Mouse (Mus musculus) neural tube, embryonic 12.5 days (tissue): ENCODE measurements at regions not wholly inside any gene's neighbourhood (a gene's known extent, or its start where the extent isn't known, plus 50 kb on each side); places are given as distances from the start of the nearest gene placed in this dataset.

ENCODE experiments used
- ATAC-seq: fragments of 200-750 bp; cut with Nextera tagmentation; 2 replicates; pipeline ENCODE4 v1.8.0; 2017; ENCODE audit warnings: low read depth, mild to moderate bottlenecking, moderate TSS enrichment, moderate library complexity; ENCODE audit not compliant: low FRiP score
- H3K27ac ChIP-seq: fragments of 300-500 bp; sonication (generic); 2 replicates; pipeline ENCODE4 v1.5.1; 2016
- H3K27me3 ChIP-seq: fragments of 300-500 bp; sonication (generic); replicated peaks from 2 replicates; pipeline ENCODE4 v1.6.1; 2016; ENCODE audit warnings: mild to moderate bottlenecking
- H3K36me3 ChIP-seq: fragments of 300-500 bp; sonication (generic); 2 replicates; pipeline ENCODE4 v1.6.1; 2016; ENCODE audit warnings: mild to moderate bottlenecking
- H3K4me1 ChIP-seq: fragments of 300-500 bp; sonication (generic); 2 replicates; pipeline ENCODE4 v1.6.1; 2016
- H3K4me2 ChIP-seq: fragments of 300-500 bp; sonication (generic); replicated peaks from 2 replicates; pipeline ENCODE4 v1.6.1; 2016; ENCODE audit warnings: mild to moderate bottlenecking
- H3K4me3 ChIP-seq: fragments of 300-500 bp; sonication (generic); 2 replicates; pipeline ENCODE4 v1.5.1; 2016
- H3K9ac ChIP-seq: fragments of 300-500 bp; sonication (generic); 2 replicates; pipeline ENCODE4 v1.6.1; 2016; ENCODE audit warnings: mild to moderate bottlenecking
- H3K9me3 ChIP-seq: fragments of 300-500 bp; sonication (generic); 2 replicates; pipeline ENCODE4 v1.6.1; 2016; ENCODE audit warnings: mild to moderate bottlenecking
- whole genome bisulfite sequencing: fragments of 180-500 bp; shearing (Covaris S2); methylation state at CpG from one replicate; pipeline ENCODE4 v1.1.7; 2016; 5-methylcytosine and 5-hydroxymethylcytosine counted together

- no peaks in the 10 kb centered on the region for H3K9me3 ChIP-seq
- H3K4me1 ChIP-seq: no peaks in the 10 kb centered on the region
- no peak overlapping the region for H3K9ac ChIP-seq
- H3K27me3 ChIP-seq: no peaks in the 10 kb centered on the region
- H3K4me3 ChIP-seq: no peak overlapping the region
- H3K27ac ChIP-seq: no peak overlapping the region
- H3K36me3 ChIP-seq: no peaks in the 10 kb centered on the region
- no peak for ATAC-seq
- H3K4me2 ChIP-seq: no peak overlapping the region
- WGBS: 86% methylated on average over 6 of the region's 6 CpGs
Measured at GRCm38 (mm10) chr13:106318476-106318875, 618.3 kb downstream of the Ipo11 start.

GRCm38 (mm10) chr13:106317300-106317699 is 619.5 kb downstream of the Ipo11 start:
- Histone ChIP-seq H3K36me3 (no peaks in the 10 kb centered on the region), H3K4me1 (no peaks in the 10 kb centered on the region), H3K27ac (no peak overlapping the region), H3K9ac (no peak overlapping the region), H3K9me3 (no peaks in the 10 kb centered on the region), H3K27me3 (no peaks in the 10 kb centered on the region), H3K4me2 (no peak overlapping the region), H3K4me3 (no peak overlapping the region)
- 94% methylated on average over 2 of the region's 2 CpGs for WGBS
- no peak for ATAC-seq

GRCm38 (mm10) chr13:106281181-106281580 is 655.6 kb downstream of the Ipo11 start:
- Histone ChIP-seq H3K36me3 (no peaks in the 10 kb centered on the region), H3K9ac (no peak overlapping the region), H3K27ac (no peak overlapping the region), H3K27me3 (no peaks in the 10 kb centered on the region), H3K4me1 (no peaks in the 10 kb centered on the region), H3K4me3 (no peak overlapping the region), H3K9me3 (no peaks in the 10 kb centered on the region), H3K4me2 (no peak overlapping the region)
- 57% methylated on average over 3 of the region's 3 CpGs for WGBS
- ATAC-seq: no peak

DNA sequence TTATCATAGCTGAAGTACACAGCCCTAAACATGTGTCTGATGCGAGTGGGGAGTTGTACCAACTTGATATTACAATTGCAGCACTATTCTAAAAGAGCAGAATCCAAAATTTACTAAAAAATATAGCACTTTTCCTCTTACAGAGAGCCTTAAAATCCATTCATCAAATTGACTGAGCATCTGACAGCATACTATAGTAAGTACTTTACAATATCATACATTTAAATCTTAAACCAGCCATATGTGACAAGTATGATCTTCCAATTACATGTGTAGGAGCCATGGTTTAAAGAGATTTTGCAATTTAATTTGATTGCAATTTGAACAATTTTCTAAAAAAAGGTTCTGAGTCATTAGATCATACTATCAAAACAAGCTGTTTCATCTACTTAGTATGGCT is 676.9 kb downstream of the Ipo11 start:
- H3K4me1 ChIP-seq: no peaks in the 10 kb centered on the region
- no peak overlapping the region for H3K27ac ChIP-seq
- H3K4me3 ChIP-seq: no peak overlapping the region
- WGBS: 66% methylated on average over 1 of the region's 1 CpGs
- no peak for ATAC-seq
- H3K36me3 ChIP-seq: no peaks in the 10 kb centered on the region
- H3K9me3 ChIP-seq: no peaks in the 10 kb centered on the region
- H3K4me2 ChIP-seq: no peak overlapping the region
- H3K27me3 ChIP-seq: no peaks in the 10 kb centered on the region
- no peak overlapping the region for H3K9ac ChIP-seq
